Mouse (Mus musculus): Measurements from ENCODE around the gene Nfatc2ip. TPM values are rescaled to one million over a fixed set of nuclear protein-coding genes. Genes with fewer than 3 reads are reported as not detected.
A peak's percentile ranks its signal among the peaks of the same experiment; 100 is the strongest.
"Not testable (repeated sequence)": the region's sequence is repeated elsewhere in the genome, so short reads cannot be mapped to it uniquely, and the experiment has no call there.

The Nfatc2ip gene
- polyA plus RNA-seq, 1 experiment, result 41.3 TPM

DNA sequence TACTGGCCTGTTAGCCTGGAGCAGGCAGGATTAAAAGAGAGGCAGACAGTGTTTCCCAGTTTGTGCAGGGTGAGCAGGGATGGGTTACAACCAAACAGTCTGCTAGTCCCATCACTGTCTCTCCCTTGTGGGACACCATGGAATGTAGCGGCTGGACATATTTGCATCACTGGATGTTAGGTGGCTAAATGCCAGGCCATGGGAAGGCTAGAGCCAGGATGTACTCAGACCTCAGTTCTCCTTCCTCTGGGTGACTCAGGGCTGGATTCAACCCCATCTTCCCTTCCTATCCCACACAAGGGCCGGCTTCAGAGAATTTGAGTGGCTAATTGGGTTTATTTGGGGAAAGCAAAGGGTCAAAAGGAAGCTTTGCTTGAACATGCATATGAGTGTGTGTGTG is 12.1 kb upstream of the Nfatc2ip start:
- Histone ChIP-seq H3K27ac (ENCODE audit: control insufficient read depth, insufficient read depth, low read depth, low read length) (no peak overlapping the region), H3K36me3 (ENCODE audit: control insufficient read depth, insufficient read depth, low read length) (no peaks in the 10 kb centered on the region), H3K4me3 (ENCODE audit: control insufficient read depth, low read depth, low read length) (no peak overlapping the region), H3K27me3 (ENCODE audit: control insufficient read depth, insufficient read depth, low read length) (no peaks in the 10 kb centered on the region), H3K4me1 (ENCODE audit: control insufficient read depth, insufficient read depth, low read length) (no peaks in the 10 kb centered on the region)
- TF ChIP-seq CTCF (IDR thresholded peaks at IDR 0.05; ENCODE audit: control insufficient read depth, insufficient read depth, insufficient replicate concordance, low read depth, low read length) (no peak), POLR2A (IDR thresholded peaks at IDR 0.05; ENCODE audit: control insufficient read depth, low read depth, low read length) (no peak)

DNA sequence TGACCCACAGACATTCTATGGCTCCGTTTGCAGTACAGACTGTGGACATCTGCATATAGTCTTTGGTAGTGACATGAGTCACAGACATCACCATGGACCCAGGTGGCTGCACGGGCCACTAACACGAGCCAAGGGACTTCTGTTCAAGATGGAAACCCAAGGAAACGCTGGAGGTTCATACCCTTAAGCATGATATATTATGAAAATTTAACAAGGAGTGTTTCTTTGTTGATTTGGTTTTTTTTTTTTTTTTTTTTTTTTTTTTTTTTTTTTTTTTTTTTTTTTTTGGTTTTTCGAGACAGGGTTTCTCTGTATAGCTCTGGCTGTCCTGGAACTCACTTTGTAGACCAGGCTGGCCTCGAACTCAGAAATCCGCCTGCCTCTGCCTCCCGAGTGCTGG is 6.0 kb upstream of the Nfatc2ip start:
- H3K27me3 ChIP-seq (ENCODE audit: control insufficient read depth, insufficient read depth, low read length); H3K27ac ChIP-seq (ENCODE audit: control insufficient read depth, insufficient read depth, low read depth, low read length); H3K36me3 ChIP-seq (ENCODE audit: control insufficient read depth, insufficient read depth, low read length); H3K4me3 ChIP-seq (ENCODE audit: control insufficient read depth, low read depth, low read length); H3K4me1 ChIP-seq (ENCODE audit: control insufficient read depth, insufficient read depth, low read length): not testable (repeated sequence)

DNA sequence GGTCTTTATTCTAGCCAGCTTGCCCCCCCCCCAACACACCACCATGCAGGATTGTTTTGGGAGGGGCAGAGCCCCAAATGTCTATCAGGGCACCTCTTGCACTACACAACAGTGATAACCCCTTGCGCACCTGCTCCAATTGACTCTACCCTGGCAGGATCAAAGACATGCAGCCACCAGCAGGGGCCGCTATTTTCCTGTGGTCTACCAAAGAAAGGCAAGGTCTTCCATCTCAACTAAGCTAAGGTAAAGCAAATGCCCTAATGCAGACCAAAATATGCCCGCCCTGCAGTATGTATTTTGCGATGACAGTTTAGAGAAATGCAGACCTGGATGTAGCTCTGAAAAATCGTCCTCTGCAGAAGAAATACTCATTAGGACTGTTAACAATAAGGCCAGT is 3.0 kb upstream of the Nfatc2ip start:
- TF ChIP-seq POLR2A (IDR thresholded peaks at IDR 0.05; ENCODE audit: control insufficient read depth, low read depth, low read length) (no peak), CTCF (IDR thresholded peaks at IDR 0.05; ENCODE audit: control insufficient read depth, insufficient read depth, insufficient replicate concordance, low read depth, low read length) (peak; percentile 59; the same call in 1 of the 2 replicates)
- no peaks in the 10 kb centered on the region for H3K36me3 ChIP-seq (ENCODE audit: control insufficient read depth, insufficient read depth, low read length)

DNA sequence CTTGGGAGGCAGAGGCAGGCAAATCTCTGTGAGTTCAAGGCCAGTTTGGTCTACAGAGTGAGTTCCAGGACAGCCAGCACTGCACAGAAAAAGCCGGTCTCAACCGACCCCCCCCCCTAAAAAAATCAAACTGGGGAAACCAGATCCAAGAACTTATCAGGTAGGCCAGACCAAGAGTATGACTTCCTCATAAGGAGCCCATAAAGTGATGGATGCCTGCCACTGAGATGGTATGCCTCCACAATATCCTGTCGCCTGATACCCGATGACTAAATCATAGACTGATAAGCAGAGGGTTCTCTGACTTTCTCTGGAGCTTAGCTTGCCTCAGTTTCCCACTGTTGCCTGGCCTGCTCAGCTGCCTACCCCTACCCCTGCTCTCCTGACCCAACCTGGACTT is 1.3 kb upstream of the Nfatc2ip start:
- H3K27me3 ChIP-seq (ENCODE audit: control insufficient read depth, insufficient read depth, low read length), result no peaks in the 10 kb centered on the region
- no peak overlapping the region for H3K27ac ChIP-seq (ENCODE audit: control insufficient read depth, insufficient read depth, low read depth, low read length)
- H3K4me3 ChIP-seq (ENCODE audit: control insufficient read depth, low read depth, low read length), result no peak overlapping the region; the same call in none of the 2 replicates
- H3K4me1 ChIP-seq (ENCODE audit: control insufficient read depth, insufficient read depth, low read length), result no peaks in the 10 kb centered on the region; the same call in 1 of the 2 replicates
- no peaks in the 10 kb centered on the region for H3K36me3 ChIP-seq (ENCODE audit: control insufficient read depth, insufficient read depth, low read length)
- no peak for TF ChIP-seq POLR2A (IDR thresholded peaks at IDR 0.05; ENCODE audit: control insufficient read depth, low read depth, low read length)
- TF ChIP-seq CTCF (IDR thresholded peaks at IDR 0.05; ENCODE audit: control insufficient read depth, insufficient read depth, insufficient replicate concordance, low read depth, low read length), result no peak

More for the DNA sequence above, 3.0 kb upstream of the Nfatc2ip start:
- H3K27me3 ChIP-seq (ENCODE audit: control insufficient read depth, insufficient read depth, low read length), result no peaks in the 10 kb centered on the region
- no peaks in the 10 kb centered on the region; the same call in 1 of the 2 replicates for H3K4me1 ChIP-seq (ENCODE audit: control insufficient read depth, insufficient read depth, low read length)
- no peak overlapping the region for H3K4me3 ChIP-seq (ENCODE audit: control insufficient read depth, low read depth, low read length)
- H3K27ac ChIP-seq (ENCODE audit: control insufficient read depth, insufficient read depth, low read depth, low read length), result no peak overlapping the region

DNA sequence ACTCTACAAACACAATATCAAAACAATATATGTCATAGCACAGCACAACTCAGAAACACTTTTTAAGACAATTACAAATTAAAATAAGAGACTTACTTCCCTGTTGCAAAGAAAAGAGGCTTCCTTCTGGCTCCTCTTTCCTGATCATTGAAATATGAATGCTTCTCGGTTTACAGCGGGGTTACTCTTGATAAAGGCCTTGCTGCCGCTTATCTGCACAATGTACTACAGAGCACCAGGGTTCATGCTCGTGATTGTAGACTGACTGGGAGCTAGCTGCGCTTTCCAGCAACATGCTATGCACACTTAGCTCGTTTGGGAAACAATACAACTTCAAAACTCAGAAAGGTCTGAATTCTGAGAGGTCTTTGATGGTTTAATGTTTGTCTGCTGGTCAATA is 684 bp upstream of the Nfatc2ip start:
- H3K36me3 ChIP-seq (ENCODE audit: control insufficient read depth, insufficient read depth, low read length), result no peaks in the 10 kb centered on the region
- H3K27ac ChIP-seq (ENCODE audit: control insufficient read depth, insufficient read depth, low read depth, low read length), result no peak overlapping the region
- TF ChIP-seq POLR2A (IDR thresholded peaks at IDR 0.05; ENCODE audit: control insufficient read depth, low read depth, low read length) (no peak), CTCF (IDR thresholded peaks at IDR 0.05; ENCODE audit: control insufficient read depth, insufficient read depth, insufficient replicate concordance, low read depth, low read length) (no peak)
- peak overlapping the region; percentile 57; the same call in 1 of the 2 replicates for H3K4me3 ChIP-seq (ENCODE audit: control insufficient read depth, low read depth, low read length)
- H3K4me1 ChIP-seq (ENCODE audit: control insufficient read depth, insufficient read depth, low read length), result no peaks in the 10 kb centered on the region; the same call in 1 of the 2 replicates
- H3K27me3 ChIP-seq (ENCODE audit: control insufficient read depth, insufficient read depth, low read length), result no peaks in the 10 kb centered on the region

DNA sequence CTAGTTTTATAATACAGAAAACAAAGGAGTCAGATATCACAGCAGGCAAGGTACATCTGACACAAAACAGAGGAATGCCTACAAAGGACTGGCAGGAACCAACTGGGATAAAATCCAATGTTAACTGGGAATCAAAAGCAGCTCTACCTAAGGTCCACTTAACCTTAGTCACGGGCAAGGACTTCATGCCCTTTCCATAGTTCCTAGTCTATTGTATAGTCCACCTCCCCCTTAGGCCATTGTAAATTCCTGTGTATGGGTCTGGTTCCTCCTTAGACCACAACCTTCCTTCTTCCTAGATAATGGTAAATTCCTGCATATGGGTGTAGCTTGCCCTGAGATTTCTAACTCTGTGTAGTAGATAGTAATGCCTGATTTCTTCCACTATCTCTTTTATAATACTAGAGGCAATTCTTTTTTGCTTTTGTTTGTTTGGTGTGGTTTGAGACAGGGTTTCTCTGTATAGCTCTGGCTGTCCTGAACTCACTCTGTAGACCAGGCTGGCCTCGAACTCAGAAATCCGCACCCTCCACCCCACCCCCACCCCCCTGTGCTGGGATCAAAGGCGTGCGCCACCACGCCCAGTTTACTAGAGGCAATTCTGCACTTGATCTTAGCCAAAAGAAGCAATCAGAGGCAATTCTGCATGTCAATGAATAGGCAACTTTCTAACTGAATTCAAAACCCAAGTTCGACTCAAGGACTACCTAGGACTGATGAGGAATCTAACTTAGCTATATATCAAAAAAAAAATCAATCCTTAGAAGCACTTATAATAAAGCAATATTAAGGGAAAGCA is 4.3 kb downstream of the Nfatc2ip start:
- not testable (repeated sequence) for H3K4me1 ChIP-seq (ENCODE audit: control insufficient read depth, insufficient read depth, low read length); H3K27ac ChIP-seq (ENCODE audit: control insufficient read depth, insufficient read depth, low read depth, low read length); H3K27me3 ChIP-seq (ENCODE audit: control insufficient read depth, insufficient read depth, low read length); H3K36me3 ChIP-seq (ENCODE audit: control insufficient read depth, insufficient read depth, low read length); H3K4me3 ChIP-seq (ENCODE audit: control insufficient read depth, low read depth, low read length)

DNA sequence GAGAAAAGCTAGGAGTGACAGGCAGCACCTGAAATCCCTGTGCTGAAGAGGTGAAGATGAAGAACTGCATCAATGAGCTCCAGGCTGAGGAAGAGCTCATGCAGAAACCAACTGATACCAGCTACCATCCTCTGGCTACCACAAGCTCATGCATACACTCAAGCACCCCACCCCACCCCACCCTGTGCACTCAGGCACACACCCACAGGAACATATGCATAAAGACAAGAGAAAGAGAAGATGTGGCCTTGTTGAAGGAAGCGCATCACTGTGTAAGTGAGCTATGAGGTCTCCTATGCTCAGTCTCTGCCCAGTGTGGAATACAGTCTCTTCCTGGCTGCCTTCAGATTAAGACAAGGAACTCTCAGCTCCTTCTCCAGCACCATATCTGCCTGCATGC is 8.4 kb downstream of the Nfatc2ip start:
- no peak overlapping the region for H3K27ac ChIP-seq (ENCODE audit: control insufficient read depth, insufficient read depth, low read depth, low read length)
- no peaks in the 10 kb centered on the region for H3K27me3 ChIP-seq (ENCODE audit: control insufficient read depth, insufficient read depth, low read length)
- H3K4me1 ChIP-seq (ENCODE audit: control insufficient read depth, insufficient read depth, low read length), result no peaks in the 10 kb centered on the region

DNA sequence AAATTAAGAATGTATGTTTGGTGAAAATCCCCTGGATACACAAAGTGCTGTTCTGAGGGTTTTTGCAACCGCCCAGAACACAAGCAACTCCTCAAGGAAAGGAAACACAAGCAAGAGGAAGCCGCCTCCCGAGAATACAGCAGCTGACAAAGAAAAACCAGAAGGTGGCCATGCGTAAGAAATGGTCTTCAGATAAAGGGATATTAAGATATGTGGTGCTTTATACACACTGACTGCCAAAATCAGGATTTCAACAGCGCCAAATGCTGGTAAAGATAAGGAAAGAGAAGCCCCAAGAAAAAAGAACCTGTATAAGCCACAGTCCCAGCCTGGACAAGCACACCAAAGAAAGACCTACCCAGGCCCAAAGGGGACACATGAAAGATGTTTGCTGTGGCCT is 13.0 kb downstream of the Nfatc2ip start:
- H3K27me3 ChIP-seq (ENCODE audit: control insufficient read depth, insufficient read depth, low read length), result no peaks in the 10 kb centered on the region
- no peak overlapping the region for H3K27ac ChIP-seq (ENCODE audit: control insufficient read depth, insufficient read depth, low read depth, low read length)
- peaks cover 1% of the 10 kb centered on the region for H3K36me3 ChIP-seq (ENCODE audit: control insufficient read depth, insufficient read depth, low read length)
- no peaks in the 10 kb centered on the region for H3K4me1 ChIP-seq (ENCODE audit: control insufficient read depth, insufficient read depth, low read length)
- TF ChIP-seq CTCF (IDR thresholded peaks at IDR 0.05; ENCODE audit: control insufficient read depth, insufficient read depth, insufficient replicate concordance, low read depth, low read length) (no peak), POLR2A (IDR thresholded peaks at IDR 0.05; ENCODE audit: control insufficient read depth, low read depth, low read length) (no peak)
- H3K4me3 ChIP-seq (ENCODE audit: control insufficient read depth, low read depth, low read length), result no peak overlapping the region

More for the DNA sequence above, 8.4 kb downstream of the Nfatc2ip start:
- Histone ChIP-seq H3K36me3 (ENCODE audit: control insufficient read depth, insufficient read depth, low read length) (peaks cover 4% of the 10 kb centered on the region), H3K4me3 (ENCODE audit: control insufficient read depth, low read depth, low read length) (no peak overlapping the region)
- TF ChIP-seq POLR2A (IDR thresholded peaks at IDR 0.05; ENCODE audit: control insufficient read depth, low read depth, low read length) (no peak), CTCF (IDR thresholded peaks at IDR 0.05; ENCODE audit: control insufficient read depth, insufficient read depth, insufficient replicate concordance, low read depth, low read length) (no peak)

All from testis, adult 2 months (tissue).